Mouse (Mus musculus) ES-E14 (cell line): ENCODE results near the gene Ubap1.

ENCODE experiments used
- CHD2 ChIP-seq: IDR thresholded peaks from 2 replicates; pipeline ENCODE4 v1.6.1; 2014; ENCODE audit warnings: mild to moderate bottlenecking, low read depth, low read length, inconsistent platforms
- HCFC1 ChIP-seq: IDR thresholded peaks from 2 replicates; pipeline ENCODE4 v1.6.1; 2012; ENCODE audit warnings: low read length, inconsistent platforms, borderline replicate concordance; ENCODE audit not compliant: insufficient read depth
- MAFK ChIP-seq: IDR thresholded peaks from 2 replicates; pipeline ENCODE4 v1.6.1; 2014; ENCODE audit warnings: mild to moderate bottlenecking, low read depth, low read length, inconsistent platforms; ENCODE audit not compliant: insufficient read depth
- ZC3H11A ChIP-seq: IDR thresholded peaks from 2 replicates; pipeline ENCODE4 v1.6.1; 2012; ENCODE audit warnings: low read depth, mild to moderate bottlenecking, inconsistent platforms, low read length, borderline replicate concordance
- ZNF384 ChIP-seq: IDR thresholded peaks from 2 replicates; pipeline ENCODE4 v1.6.1; 2012; ENCODE audit warnings: low read depth, low read length, inconsistent platforms

GRCm38 (mm10) chr4:41326876-41327275 is 21.9 kb upstream of the Ubap1 start:
- no peak for TF ChIP-seq ZC3H11A
- no peak for TF ChIP-seq ZNF384
- no peak for TF ChIP-seq HCFC1
- TF ChIP-seq MAFK = no peak
- TF ChIP-seq CHD2 = no peak
